Mouse (Mus musculus) liver, embryonic 14 days (tissue): ENCODE measurements around the gene Dnajc6. TPM values are rescaled to one million over a fixed set of nuclear protein-coding genes. Genes with fewer than 3 reads are reported as not detected.

Experiments
- polyA plus RNA-seq: library from polyadenylated mRNA; depleted of rRNA; stranded (reverse); fragments of >200 nt; gene quantifications from 2 replicates; pipeline ENCODE4 v1.2.3, GENCODE M21; 2012; rRNA removed

The Dnajc6 gene
- polyA plus RNA-seq, result 0.11 and 0.16 TPM in 2 replicates

DNA sequence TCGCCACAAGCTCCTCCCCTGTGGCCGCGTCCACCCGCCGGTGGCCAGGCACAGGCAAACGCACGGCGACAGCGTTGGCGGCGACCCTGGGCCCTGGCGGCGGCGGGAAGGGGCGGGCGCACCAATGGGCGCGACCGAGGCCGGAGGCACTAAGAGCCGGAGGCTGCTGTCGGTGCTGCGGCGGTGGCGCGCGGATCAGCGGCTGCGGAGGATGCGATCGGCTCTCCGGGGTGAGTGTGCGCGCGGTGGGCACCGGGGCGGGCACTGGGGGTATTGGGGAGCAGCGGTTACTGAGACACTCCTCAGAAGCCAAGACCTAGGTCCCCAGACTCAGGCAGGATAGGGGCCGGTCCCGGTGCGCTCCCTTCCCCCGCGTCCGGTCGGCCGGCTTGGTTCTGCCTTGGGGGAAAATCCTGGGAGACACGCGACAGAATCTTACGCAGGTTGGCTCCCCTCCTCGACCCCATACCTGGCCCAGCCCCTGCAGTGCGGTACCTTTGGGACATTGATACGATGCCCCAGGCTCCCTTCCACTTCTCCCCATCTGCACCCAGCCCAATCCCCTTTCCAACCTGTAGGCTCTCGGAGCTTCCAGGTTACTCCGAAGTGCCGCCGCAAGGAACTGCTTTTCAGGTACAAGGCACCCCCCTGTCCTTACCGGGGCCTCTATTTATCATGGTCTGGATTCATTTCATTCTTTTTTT is at the start of gene Dnajc6:
Dnajc6 (plus strand) TSS at position 115 of the 704 bp plus-strand sequence.

DNA sequence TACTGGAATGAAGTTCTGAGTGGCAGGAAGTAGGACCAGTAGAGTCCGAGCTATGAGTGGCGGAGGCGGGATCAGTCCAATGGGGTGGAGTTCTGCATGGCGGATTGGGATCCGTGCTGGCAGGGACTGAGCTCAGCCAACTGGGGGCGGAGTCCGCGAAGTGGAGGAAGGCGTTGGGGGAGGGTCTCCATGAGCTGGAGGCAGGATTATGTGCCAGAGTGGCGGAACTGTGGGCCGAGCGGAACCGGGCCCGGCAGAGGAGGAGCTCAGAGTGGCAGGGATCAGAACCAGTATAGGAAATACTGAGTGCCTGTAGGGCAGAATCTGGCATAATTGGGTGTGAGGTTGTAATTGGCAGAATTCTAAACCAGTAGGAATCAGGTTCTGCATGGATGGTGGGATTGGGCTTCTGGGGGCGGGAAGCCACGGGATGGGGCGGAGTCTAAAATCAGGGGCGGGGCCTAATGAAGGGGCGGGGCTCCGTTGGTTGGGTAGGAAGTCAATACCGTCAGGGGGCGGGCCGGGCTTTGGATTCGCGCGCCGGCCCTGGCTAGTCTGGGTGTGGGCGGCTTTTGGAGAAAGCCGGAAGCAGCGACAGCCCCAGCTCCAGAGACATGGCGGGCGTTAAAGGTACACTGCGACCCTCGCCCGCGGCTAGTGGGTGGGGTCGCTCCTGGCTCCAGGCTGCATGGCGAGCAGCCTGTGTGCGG is 150.9 kb downstream of the Dnajc6 start, which contains the start of gene Leprot:
Leprot (plus strand) TSS at position 523 of the 710 bp plus-strand sequence.

Other genes starting within 250 kb of the Dnajc6 start
- gene Jak1, start 231.4 kb upstream of the Dnajc6 start, polyA plus RNA-seq, result 19.5 and 21.9 TPM in 2 replicates
- gene Ak4, start 77.4 kb upstream of the Dnajc6 start, polyA plus RNA-seq, result 5.7 and 7.4 TPM in 2 replicates
- gene Leprot, start 151.1 kb downstream of the Dnajc6 start, polyA plus RNA-seq, result 40.5 and 45.3 TPM in 2 replicates
- gene Lepr, start 220.8 kb downstream of the Dnajc6 start, polyA plus RNA-seq, result 0.37 and 0.50 TPM in 2 replicates